Mouse (Mus musculus) CH12.LX (cell line): Measurements from ENCODE around the gene Olfr1015. TPM values are rescaled to one million over a fixed set of nuclear protein-coding genes. Genes with fewer than 3 reads are reported as not detected.

Source experiments
- DNase-seq: peaks from one replicate; pipeline ENCODE4 v3.0.0-alpha.2; 2013; ENCODE audit errors: extremely low read depth
- H3K27ac ChIP-seq: 2 replicates; pipeline ENCODE4 v1.5.1; 2012; ENCODE audit warnings: low read depth, mild to moderate bottlenecking, control low read depth, moderate library complexity; ENCODE audit not compliant: insufficient read depth
- H3K27me3 ChIP-seq: replicated peaks from 2 replicates; pipeline ENCODE3; 2012; ENCODE audit warnings: inconsistent platforms
- H3K36me3 ChIP-seq, 2 experiments: replicated peaks in 1 of 2; 2 replicates each; pipeline versions ENCODE3 to v1.6.1; 2012; ENCODE audit warnings: inconsistent platforms in 1 of 2, low read length in 1 of 2, mild to moderate bottlenecking in 1 of 2, mixed read lengths in 1 of 2, moderate library complexity in 1 of 2; ENCODE audit not compliant: control insufficient read depth in 1 of 2, insufficient read depth in 1 of 2
- H3K4me1 ChIP-seq, 2 experiments: 2 replicates each; pipeline ENCODE4 v1.6.1; 2012; ENCODE audit warnings: inconsistent platforms in 1 of 2, moderate library complexity in 1 of 2; ENCODE audit not compliant: insufficient read depth in 2 of 2, control insufficient read depth in 1 of 2
- H3K4me2 ChIP-seq: 2 replicates; pipeline ENCODE4 v1.6.1; 2012; ENCODE audit warnings: low read depth, mild to moderate bottlenecking, control low read depth; ENCODE audit not compliant: poor library complexity, insufficient read depth, severe bottlenecking
- H3K4me3 ChIP-seq, 3 experiments: fragments of 150-350 bp in 1 of 3; sonication (generic) in 1 of 3; replicated peaks in 1 of 3; 2 replicates each; pipeline versions ENCODE3 to v1.5.1; 2011 to 2012; ENCODE audit warnings: low read depth in 2 of 3, low read length in 2 of 3, mild to moderate bottlenecking in 2 of 3, moderate library complexity in 2 of 3, control low read depth in 1 of 3, improper control_type of control experiment in 1 of 3, inconsistent platforms in 1 of 3, mixed read lengths in 1 of 3; ENCODE audit not compliant: poor library complexity in 1 of 3
- H3K79me2 ChIP-seq: replicated peaks from 2 replicates; pipeline ENCODE4 v1.6.1; 2012; ENCODE audit warnings: mild to moderate bottlenecking, moderate library complexity; ENCODE audit not compliant: control insufficient read depth, poor library complexity, insufficient read depth, severe bottlenecking; ENCODE audit errors: extremely low read depth
- H3K9ac ChIP-seq: 2 replicates; pipeline ENCODE4 v1.6.1; 2012; ENCODE audit warnings: low read depth, mild to moderate bottlenecking, control low read depth, moderate library complexity; ENCODE audit not compliant: insufficient read depth
- H3K9me3 ChIP-seq: replicated peaks from 2 replicates; pipeline ENCODE3; 2012; ENCODE audit warnings: low read length, inconsistent platforms, mixed read lengths
- CHD1 ChIP-seq: IDR thresholded peaks from 2 replicates; pipeline ENCODE4 v1.6.1; 2012; ENCODE audit warnings: low read depth, low read length, improper control_type of control experiment, inconsistent platforms
- CHD2 ChIP-seq: IDR thresholded peaks from 2 replicates; pipeline ENCODE4 v1.6.1; 2011; ENCODE audit warnings: low read length, improper control_type of control experiment
- CTCF ChIP-seq, 2 experiments: IDR thresholded peaks in 1 of 2; conservative IDR thresholded peaks in 1 of 2; 2 replicates each; pipeline ENCODE4 v1.5.1; 2011 to 2012; ENCODE audit warnings: low read depth in 2 of 2, low read length in 2 of 2, improper control_type of control experiment in 1 of 2, inconsistent platforms in 1 of 2, mild to moderate bottlenecking in 1 of 2, moderate library complexity in 1 of 2
- E2F4 ChIP-seq: IDR thresholded peaks from 2 replicates; pipeline ENCODE4 v1.6.1; 2011; ENCODE audit warnings: low read depth, low read length, improper control_type of control experiment; ENCODE audit not compliant: insufficient replicate concordance
- ELF1 ChIP-seq: IDR thresholded peaks from 2 replicates; pipeline ENCODE4 v1.6.1; 2014; ENCODE audit warnings: low read depth, mild to moderate bottlenecking, inconsistent platforms, low read length, improper control_type of control experiment
- EP300 ChIP-seq: IDR thresholded peaks from 2 replicates; pipeline ENCODE4 v1.6.1; 2011; ENCODE audit warnings: low read length, improper control_type of control experiment
- ETS1 ChIP-seq: conservative IDR thresholded peaks from 2 replicates; pipeline ENCODE4 v1.6.1; 2012; ENCODE audit warnings: low read depth, mild to moderate bottlenecking, inconsistent platforms, low read length, improper control_type of control experiment, moderate library complexity
- GABPA ChIP-seq: IDR thresholded peaks from 2 replicates; pipeline ENCODE4 v1.6.1; 2012; ENCODE audit warnings: low read depth, low read length, improper control_type of control experiment, inconsistent platforms; ENCODE audit not compliant: insufficient replicate concordance
- HCFC1 ChIP-seq: IDR thresholded peaks from 2 replicates; pipeline ENCODE4 v1.6.1; 2012; ENCODE audit warnings: low read depth, mild to moderate bottlenecking, inconsistent platforms, low read length, improper control_type of control experiment
- JUND ChIP-seq: conservative IDR thresholded peaks from 2 replicates; pipeline ENCODE4 v1.6.1; 2011; ENCODE audit warnings: low read depth, low read length, improper control_type of control experiment
- MAFK ChIP-seq: IDR thresholded peaks from 2 replicates; pipeline ENCODE4 v1.6.1; 2011; ENCODE audit warnings: low read length, improper control_type of control experiment; ENCODE audit not compliant: insufficient replicate concordance
- MAX ChIP-seq: IDR thresholded peaks from 2 replicates; pipeline ENCODE4 v1.6.1; 2011; ENCODE audit warnings: low read length, improper control_type of control experiment
- MEF2A ChIP-seq: IDR thresholded peaks from 2 replicates; pipeline ENCODE4 v1.6.1; 2014; ENCODE audit warnings: low read depth, mild to moderate bottlenecking, inconsistent platforms, low read length, improper control_type of control experiment, borderline replicate concordance
- MXI1 ChIP-seq: IDR thresholded peaks from 2 replicates; pipeline ENCODE4 v1.6.1; 2011; ENCODE audit warnings: mild to moderate bottlenecking, low read depth, low read length, improper control_type of control experiment
- NELFE ChIP-seq: IDR thresholded peaks from 2 replicates; pipeline ENCODE4 v1.6.1; 2011; ENCODE audit warnings: low read depth, low read length, improper control_type of control experiment
- NRF1 ChIP-seq: IDR thresholded peaks from 2 replicates; pipeline ENCODE4 v1.6.1; 2014; ENCODE audit warnings: low read depth, mild to moderate bottlenecking, inconsistent platforms, low read length, improper control_type of control experiment, moderate library complexity
- PAX5 ChIP-seq: IDR thresholded peaks from 2 replicates; pipeline ENCODE4 v1.6.1; 2012; ENCODE audit warnings: low read length, inconsistent platforms, mixed read lengths
- POLR2AphosphoS2 ChIP-seq: IDR thresholded peaks from 2 replicates; pipeline ENCODE4 v1.6.1; 2011; ENCODE audit warnings: low read depth, low read length, improper control_type of control experiment
- RAD21 ChIP-seq: IDR thresholded peaks from 2 replicates; pipeline ENCODE4 v1.6.1; 2011; ENCODE audit warnings: low read depth, mild to moderate bottlenecking, low read length, improper control_type of control experiment, moderate library complexity
- SIN3A ChIP-seq: IDR thresholded peaks from 2 replicates; pipeline ENCODE4 v1.6.1; 2012; ENCODE audit warnings: low read length, improper control_type of control experiment, inconsistent platforms
- SMC3 ChIP-seq: IDR thresholded peaks from 2 replicates; pipeline ENCODE4 v1.6.1; 2011; ENCODE audit warnings: low read depth, low read length, improper control_type of control experiment
- TCF12 ChIP-seq: IDR thresholded peaks from 2 replicates; pipeline ENCODE4 v1.6.1; 2014; ENCODE audit warnings: low read depth, mild to moderate bottlenecking, inconsistent platforms, low read length, improper control_type of control experiment
- UBTF ChIP-seq: IDR thresholded peaks from 2 replicates; pipeline ENCODE4 v1.6.1; 2012; ENCODE audit warnings: low read depth, mild to moderate bottlenecking, inconsistent platforms, low read length, improper control_type of control experiment, moderate library complexity
- USF1 ChIP-seq: IDR thresholded peaks from 2 replicates; pipeline ENCODE4 v1.6.1; 2014; ENCODE audit warnings: low read depth, mild to moderate bottlenecking, inconsistent platforms, low read length, improper control_type of control experiment
- ZC3H11A ChIP-seq: IDR thresholded peaks from 2 replicates; pipeline ENCODE4 v1.6.1; 2012; ENCODE audit warnings: low read depth, mild to moderate bottlenecking, inconsistent platforms, low read length, improper control_type of control experiment
- ZKSCAN1 ChIP-seq: IDR thresholded peaks from 2 replicates; pipeline ENCODE4 v1.6.1; 2012; ENCODE audit warnings: low read depth, inconsistent platforms, low read length, improper control_type of control experiment, borderline replicate concordance
- ZMIZ1 ChIP-seq: IDR thresholded peaks from 2 replicates; pipeline ENCODE4 v1.6.1; 2012; ENCODE audit warnings: low read depth, mild to moderate bottlenecking, inconsistent platforms, low read length, improper control_type of control experiment
- ZNF384 ChIP-seq: IDR thresholded peaks from 2 replicates; pipeline ENCODE4 v1.6.1; 2012; ENCODE audit warnings: low read depth, low read length, improper control_type of control experiment, inconsistent platforms
- dilution Hi-C: fragments of 300-500 bp; cut with MboI; formaldehyde crosslinking; loops from 2 replicates; pipeline ENCODE4 v1.14.3; 2020; ENCODE audit warnings: low sequenced_read_pairs; ENCODE audit not compliant: extremely low pct_unique_long_range_greater_than_20kb, extremely low pct_ligation_motif_present
- in situ Hi-C: fragments of 300-500 bp; cut with MboI; formaldehyde crosslinking; loops from 3 replicates; pipeline ENCODE4 v1.14.3; 2019; ENCODE audit warnings: low sequenced_read_pairs, low pct_ligation_motif_present, low pct_unique_long_range_greater_than_20kb, mixed read lengths
- polyA plus RNA-seq: library from polyadenylated mRNA; unstranded; fragments of >175 nt; gene quantifications from 2 replicates; pipeline ENCODE4 v1.2.1, GENCODE M21; 2012; ENCODE audit warnings: low read depth; ENCODE audit not compliant: insufficient read length
- total RNA-seq, 2 experiments: library from RNA; depleted of rRNA; stranded (reverse); fragments of 300-350 nt in 1 of 2; fragments of >200 nt in 1 of 2; gene quantifications; 2 replicates each; pipeline ENCODE4 v1.2.3; 2012 to 2014

The Olfr1015 gene
- total RNA-seq (2012; rRNA removed) = not detected in 2 replicates
- not detected in 2 replicates for total RNA-seq (2014; rRNA removed)
- polyA plus RNA-seq = not detected in 2 replicates

DNA sequence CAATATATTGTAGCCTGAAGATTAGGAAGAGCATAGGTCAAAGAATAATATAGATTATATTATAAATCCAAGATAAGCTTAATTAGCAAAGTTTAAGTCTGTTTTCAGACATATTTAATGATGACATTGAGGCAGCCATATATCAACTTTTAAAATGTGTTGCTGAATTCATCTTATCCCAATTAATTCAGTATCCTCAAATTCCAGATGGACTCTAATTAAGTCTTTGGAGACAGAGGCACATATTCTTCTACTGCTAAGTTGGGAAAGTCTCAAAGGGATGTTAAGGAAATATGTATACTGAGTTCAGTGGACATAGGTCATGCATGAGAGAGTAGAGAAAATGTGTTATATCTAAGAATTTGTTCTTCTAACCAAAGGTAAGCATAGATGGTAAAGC is at the start of gene Olfr1015:
Gene Olfr1015 (plus strand): TSS at position 301 of the 400 bp plus-strand sequence.
- H3K4me2 ChIP-seq = no peak within 1 kb of the TSS
- no peaks in the 10 kb centered on the region for H3K36me3 ChIP-seq
- H3K4me1 ChIP-seq = no peaks in the 10 kb centered on the region
- no peak for TF ChIP-seq MAFK
- TF ChIP-seq ZC3H11A = no peak
- TF ChIP-seq MEF2A = no peak
- no peak for TF ChIP-seq CHD2
- no peak for TF ChIP-seq ZNF384
- TF ChIP-seq TCF12 = no peak
- no peak for TF ChIP-seq ELF1
- no peak for TF ChIP-seq NRF1
- no peak for TF ChIP-seq CHD1
- TF ChIP-seq UBTF = no peak
- no peak for TF ChIP-seq MAX
- no peak for TF ChIP-seq E2F4
- TF ChIP-seq CTCF (conservative IDR thresholded peaks at IDR 0.05 in 1 of 2, IDR thresholded peaks at IDR 0.05 in 1 of 2; ENCODE audit: low read depth in 2 of 2, low read length in 2 of 2) = no peak
- TF ChIP-seq HCFC1 = no peak
- TF ChIP-seq JUND = no peak
- TF ChIP-seq NELFE = no peak
- TF ChIP-seq EP300 = no peak
- no peak for TF ChIP-seq ZKSCAN1
- H3K27me3 ChIP-seq = no peaks in the 10 kb centered on the region
- no peak within 1 kb of the TSS for H3K9ac ChIP-seq
- DNase-seq = no peak
- dilution Hi-C loops (no loop called here), in situ Hi-C loops (no loop called here)
- H3K79me2 ChIP-seq = no peaks in the 10 kb centered on the region
- H3K9me3 ChIP-seq = peaks cover 12% of the 10 kb centered on the region
- no peak within 1 kb of the TSS for H3K27ac ChIP-seq
- no peak within 1 kb of the TSS for H3K4me3 ChIP-seq

DNA sequence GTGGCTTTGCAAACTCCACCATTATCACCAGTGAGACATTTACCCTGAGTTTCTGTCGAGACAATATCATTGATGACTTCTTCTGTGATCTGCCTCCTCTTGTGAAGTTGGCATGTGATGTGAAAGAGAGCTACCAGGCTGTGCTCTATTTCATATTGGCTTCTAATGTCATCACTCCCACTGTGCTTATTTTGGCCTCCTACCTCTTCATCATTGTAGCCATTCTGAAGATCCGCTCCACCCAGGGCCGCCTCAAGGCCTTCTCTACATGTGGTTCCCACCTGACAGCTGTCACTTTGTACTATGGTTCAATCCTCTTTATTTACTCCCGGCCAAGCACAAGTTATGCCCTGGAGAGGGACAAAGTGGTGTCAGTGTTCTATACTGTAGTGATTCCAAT is 28.0 kb upstream of the Olfr1015 start:
- Histone ChIP-seq H3K27ac (no peak overlapping the region), H3K27me3 (no peaks in the 10 kb centered on the region), H3K9me3 (peaks cover 15% of the 10 kb centered on the region), H3K36me3 (no peaks in the 10 kb centered on the region), H3K4me1 (no peaks in the 10 kb centered on the region), H3K4me2 (no peak overlapping the region), H3K9ac (no peak overlapping the region), H3K79me2 (no peaks in the 10 kb centered on the region), H3K4me3 (no peak overlapping the region)
- in situ Hi-C loops (no loop called here), dilution Hi-C loops (no loop called here)
- DNase-seq = no peak
- TF ChIP-seq ZMIZ1 (no peak), SMC3 (no peak), PAX5 (no peak), ZKSCAN1 (no peak), POLR2AphosphoS2 (no peak), GABPA (no peak), NRF1 (no peak), SIN3A (no peak), RAD21 (no peak), HCFC1 (no peak), MAX (no peak), NELFE (no peak), CTCF (conservative IDR thresholded peaks at IDR 0.05 in 1 of 2, IDR thresholded peaks at IDR 0.05 in 1 of 2; ENCODE audit: low read depth in 2 of 2, low read length in 2 of 2) (no peak), MXI1 (no peak), UBTF (no peak), USF1 (no peak), CHD1 (no peak), ETS1 (no peak)
